In the genomic region with DNA sequence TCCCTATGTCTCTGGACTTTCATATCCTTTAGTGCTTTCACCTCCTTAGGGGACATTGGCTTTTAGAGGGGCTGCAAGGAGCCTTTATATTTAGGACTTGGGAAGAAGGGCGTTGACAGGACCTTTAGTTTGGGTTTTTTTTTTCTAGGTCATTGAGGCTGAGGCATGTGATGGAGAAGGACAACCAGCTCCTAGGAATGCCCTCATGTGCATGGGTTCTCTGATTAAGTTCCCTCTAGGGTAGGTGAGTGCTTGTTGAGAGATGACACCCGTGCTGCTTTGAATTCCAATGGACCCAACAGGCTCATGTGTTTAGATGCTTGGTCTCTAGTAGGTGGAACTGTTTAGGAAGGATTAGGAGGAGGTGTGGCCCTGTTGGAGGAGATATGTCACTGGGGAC, we compare ENCODE assay signal across 12 mouse cellular contexts. TPM values are rescaled to one million over a fixed set of nuclear protein-coding genes. Genes with fewer than 3 reads are reported as not detected.
A peak's percentile ranks its signal among the peaks of the same experiment; 100 is the strongest.
DNase-seq lines count a peak whose midpoint lies in the region; ATAC-seq and TF ChIP-seq lines count a peak whose summit lies in the region.
"Had no signal": no experiment of that assay in that cellular context is flagged by ENCODE, and none has a peak within 500 bp of the region (broad histone marks: within the 10 kb centered on the region; RNA-seq: fewer than 3 reads in every experiment).

No protein-coding gene starts in this region.

- TF ChIP-seq POLR2A in cerebellum, adult 2 months (IDR thresholded peaks at IDR 0.05; ENCODE audit: borderline replicate concordance, insufficient read depth, low read length): no peak

- peak overlapping the region; percentile 93 for H3K4me2 ChIP-seq in heart, embryonic 12.5 days
- peak overlapping the region; percentile 78 for H3K4me2 ChIP-seq in kidney, embryonic 15.5 days
- peak overlapping the region; percentile 97; the same call in 1 of the 2 replicates for H3K4me2 ChIP-seq in midbrain, embryonic 15.5 days
- no peak overlapping the region for H3K4me2 ChIP-seq in midbrain, postnatal 0 days (ENCODE audit: low read depth, low read length, poor library complexity, severe bottlenecking)
- peak overlapping the region; percentile 75 for H3K4me2 ChIP-seq in neural tube, embryonic 15.5 days

- 0 out of 2 replicates have a peak, but pooled peaks cover 3% of the 10 kb centered on the region for H3K9me3 ChIP-seq in heart, embryonic 12.5 days (replicated peaks)
- no peaks in the 10 kb centered on the region for H3K9me3 ChIP-seq in kidney, embryonic 15.5 days (replicated peaks)
- H3K9me3 ChIP-seq in midbrain, embryonic 15.5 days: no peaks in the 10 kb centered on the region
- no peaks in the 10 kb centered on the region for H3K9me3 ChIP-seq in midbrain, postnatal 0 days (ENCODE audit: low read length)
- no peaks in the 10 kb centered on the region for H3K9me3 ChIP-seq in neural tube, embryonic 15.5 days (replicated peaks)
- H3K9me3 ChIP-seq: midbrain, embryonic 13.5 days had no signal

- no peak for DNase-seq in heart, postnatal 14 days
- DNase-seq in kidney, adult 18-20 months: no peak
- no peak for DNase-seq in midbrain, postnatal 0 days (ENCODE audit: low spot score)
- no peak for DNase-seq in cerebellum, adult 2 months
- DNase-seq: layer of hippocampus, adult 9-11 months; thymus, postnatal 14 days had no signal

- no peak for ATAC-seq in heart, embryonic 12.5 days (ENCODE audit: insufficient number of reproducible peaks, low FRiP score)
- no peak for ATAC-seq in kidney, embryonic 15.5 days (replicated peaks; ENCODE audit: low FRiP score)
- ATAC-seq in midbrain, embryonic 15.5 days (replicated peaks): no peak
- no peak for ATAC-seq in midbrain, postnatal 0 days (ENCODE audit: low FRiP score)
- no peak for ATAC-seq in neural tube, embryonic 15.5 days (ENCODE audit: low FRiP score)
- ATAC-seq: inflammation-experienced regulatory T-cells, adult 6 months had no signal

- H3K4me1 ChIP-seq in heart, embryonic 12.5 days (replicated peaks): peaks cover 17% of the 10 kb centered on the region
- H3K4me1 ChIP-seq in kidney, embryonic 15.5 days: peaks cover 78% of the 10 kb centered on the region
- peaks cover 28% of the 10 kb centered on the region for H3K4me1 ChIP-seq in midbrain, embryonic 15.5 days
- no peaks in the 10 kb centered on the region for H3K4me1 ChIP-seq in midbrain, postnatal 0 days (ENCODE audit: insufficient read depth, low read length)
- peaks cover 31% of the 10 kb centered on the region for H3K4me1 ChIP-seq in neural tube, embryonic 15.5 days
- H3K4me1 ChIP-seq in cerebellum, adult 2 months (ENCODE audit: control insufficient read depth, insufficient read depth, low read length): no peaks in the 10 kb centered on the region; the same call in 1 of the 2 replicates

- H3K9ac ChIP-seq in heart, embryonic 12.5 days: no peak overlapping the region
- H3K9ac ChIP-seq in kidney, embryonic 15.5 days: no peak overlapping the region
- no peak overlapping the region for H3K9ac ChIP-seq in midbrain, embryonic 15.5 days
- no peak overlapping the region for H3K9ac ChIP-seq in midbrain, postnatal 0 days (replicated peaks; ENCODE audit: low read length, poor library complexity, severe bottlenecking)
- no peak overlapping the region for H3K9ac ChIP-seq in neural tube, embryonic 15.5 days (replicated peaks)

- 76% methylated on average over 2 of the region's 2 CpGs for WGBS in heart, embryonic 12.5 days
- 41% methylated on average over 2 of the region's 2 CpGs for WGBS in kidney, embryonic 15.5 days
- 88% methylated on average over 2 of the region's 2 CpGs for WGBS in midbrain, embryonic 15.5 days
- WGBS in midbrain, postnatal 0 days: 92% methylated on average over 2 of the region's 2 CpGs
- 91% methylated on average over 2 of the region's 2 CpGs for WGBS in neural tube, embryonic 15.5 days
- 91% methylated on average over 2 of the region's 2 CpGs for WGBS in cerebellum, adult 2 months

- no peak for TF ChIP-seq CTCF in midbrain, postnatal 0 days (IDR thresholded peaks at IDR 0.05)
- no peak for TF ChIP-seq CTCF in cerebellum, adult 2 months (IDR thresholded peaks at IDR 0.05; ENCODE audit: borderline replicate concordance, insufficient read depth, low read depth, low read length)

- intact Hi-C loops in heart, postnatal 14 days (cut with DNase I): no loop called here

- H3K27me3 ChIP-seq in heart, embryonic 12.5 days (replicated peaks): no peaks in the 10 kb centered on the region
- no peaks in the 10 kb centered on the region for H3K27me3 ChIP-seq in kidney, embryonic 15.5 days
- no peaks in the 10 kb centered on the region for H3K27me3 ChIP-seq in midbrain, embryonic 15.5 days (replicated peaks)
- no peaks in the 10 kb centered on the region for H3K27me3 ChIP-seq in midbrain, postnatal 0 days (ENCODE audit: insufficient read depth, low read length)
- no peaks in the 10 kb centered on the region for H3K27me3 ChIP-seq in neural tube, embryonic 15.5 days (replicated peaks)
- no peaks in the 10 kb centered on the region; the same call in 1 of the 2 replicates for H3K27me3 ChIP-seq in cerebellum, adult 2 months (ENCODE audit: control insufficient read depth, insufficient read depth, low read length)

- H3K36me3 ChIP-seq in heart, embryonic 12.5 days: no peaks in the 10 kb centered on the region
- H3K36me3 ChIP-seq in kidney, embryonic 15.5 days: peaks cover 3% of the 10 kb centered on the region; the same call in 1 of the 2 replicates
- no peaks in the 10 kb centered on the region for H3K36me3 ChIP-seq in midbrain, embryonic 15.5 days (replicated peaks)
- no peaks in the 10 kb centered on the region for H3K36me3 ChIP-seq in midbrain, postnatal 0 days (ENCODE audit: insufficient read depth, low read length)
- no peaks in the 10 kb centered on the region for H3K36me3 ChIP-seq in neural tube, embryonic 15.5 days
- H3K36me3 ChIP-seq: midbrain, embryonic 13.5 days had no signal

- H3K4me3 ChIP-seq in heart, embryonic 12.5 days: no peak overlapping the region
- peak overlapping the region; percentile 75 for H3K4me3 ChIP-seq in kidney, embryonic 15.5 days (replicated peaks)
- H3K4me3 ChIP-seq in midbrain, embryonic 15.5 days: no peak overlapping the region
- H3K4me3 ChIP-seq in midbrain, postnatal 0 days (ENCODE audit: low read depth, low read length): no peak overlapping the region
- no peak overlapping the region for H3K4me3 ChIP-seq in neural tube, embryonic 15.5 days (replicated peaks)
- H3K4me3 ChIP-seq in cerebellum, adult 2 months (replicated peaks; ENCODE audit: insufficient read depth, low read depth, low read length): no peak overlapping the region

- no peak overlapping the region for H3K27ac ChIP-seq in heart, embryonic 12.5 days (ENCODE audit: poor library complexity, severe bottlenecking)
- peak overlapping the region; percentile 96 for H3K27ac ChIP-seq in kidney, embryonic 15.5 days
- 0 out of 2 replicates have a peak overlapping the region, but pooled peaks have one; percentile 5 for H3K27ac ChIP-seq in midbrain, embryonic 15.5 days
- no peak overlapping the region for H3K27ac ChIP-seq in midbrain, postnatal 0 days (ENCODE audit: low read depth, low read length)
- H3K27ac ChIP-seq in neural tube, embryonic 15.5 days (replicated peaks): no peak overlapping the region
- no peak overlapping the region for H3K27ac ChIP-seq in cerebellum, adult 2 months (ENCODE audit: insufficient read depth, low read length)
- H3K27ac ChIP-seq: midbrain, embryonic 13.5 days had no signal

RNA-seq across cellular contexts. Expression of gene Rin2, which starts 1.9 kb away (rescaled TPM):
- 19.0 and 22.7 TPM in 2 replicates for polyA plus RNA-seq in heart, embryonic 12.5 days (2016; fragmentation: Nextera tagmentation; extraction: Ambion mirVana)
- total RNA-seq in heart, postnatal 14 days (2021): 10 to 100 TPM; 18.3 to 22.6 TPM
- polyA plus RNA-seq in kidney, embryonic 15.5 days (2015; fragmentation: Nextera tagmentation; extraction: Ambion mirVana): 32.1 and 33.0 TPM in 2 replicates
- 19.3 and 21.1 TPM in 2 replicates for polyA plus RNA-seq in midbrain, embryonic 15.5 days (2015; fragmentation: Nextera tagmentation; extraction: Ambion mirVana)
- total RNA-seq in midbrain, postnatal 0 days (2014; rRNA removed): 18.0 and 19.5 TPM in 2 replicates
- 10.5 and 10.6 TPM in 2 replicates for polyA plus RNA-seq in midbrain, postnatal 0 days (2015; fragmentation: Nextera tagmentation; extraction: Ambion mirVana)
- 14.8 and 15.0 TPM in 2 replicates for polyA plus RNA-seq in neural tube, embryonic 15.5 days (2015; fragmentation: Nextera tagmentation; extraction: Ambion mirVana)
- polyA plus RNA-seq in cerebellum, adult 2 months (2012; rRNA removed): 10.8 and 12.3 TPM in 2 replicates

Comparison
In these comparisons a context has a peak if more than half of its experiments do, and no peak if none do; other contexts are left out.
1. H3K27ac ChIP-seq: peak in kidney, embryonic 15.5 days (single experiment) and midbrain, embryonic 15.5 days (single experiment); none in heart, embryonic 12.5 days (single experiment), midbrain, postnatal 0 days (single experiment), neural tube, embryonic 15.5 days (single experiment) and cerebellum, adult 2 months (single experiment).